Mouse (Mus musculus): Measurements from ENCODE around the gene Spib. TPM values are rescaled to one million over a fixed set of nuclear protein-coding genes. Genes with fewer than 3 reads are reported as not detected.

Spib gene
- not detected in 2 replicates for polyA plus RNA-seq (2014; fragmentation: Nextera tagmentation; extraction: Ambion mirVana)

DNA sequence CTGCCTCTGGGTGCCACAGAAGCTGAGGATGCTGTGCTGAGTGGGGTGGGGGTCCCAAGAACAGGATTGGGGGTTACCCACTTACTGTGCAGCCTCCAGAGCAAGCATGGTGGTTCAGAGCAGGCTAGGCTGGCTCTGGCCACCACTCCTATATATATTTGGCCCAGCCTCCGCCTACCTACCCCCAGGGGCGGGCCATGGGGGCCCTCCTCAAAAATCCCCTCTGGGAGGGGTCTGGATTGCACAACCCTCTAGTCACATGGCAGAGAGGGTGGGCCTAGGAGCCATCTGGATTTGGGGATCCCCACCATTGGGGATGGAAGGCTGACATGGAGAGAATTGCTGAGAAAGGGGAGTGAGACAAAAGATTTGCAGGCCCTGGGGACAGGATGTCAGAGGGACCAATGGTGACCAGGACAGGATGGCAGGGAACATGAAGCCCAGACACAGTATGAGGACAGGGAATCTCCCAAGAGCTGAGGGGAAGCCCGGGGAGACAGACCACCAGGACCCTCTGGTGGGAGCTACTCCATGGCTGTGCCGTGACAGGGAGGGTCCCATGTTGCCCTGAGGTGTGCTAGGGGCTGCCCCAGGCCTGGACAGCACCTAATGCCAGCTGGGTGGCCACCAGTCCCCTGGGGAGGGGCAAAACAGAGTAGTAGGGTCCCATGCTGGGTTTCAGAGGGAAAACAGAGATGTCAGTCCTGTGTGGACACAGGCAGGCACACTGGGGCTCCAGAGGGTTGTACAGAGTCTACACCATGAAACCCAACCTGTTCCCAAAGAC lies at the start of gene Spib:
Gene Spib (minus strand): TSS at position 126 of the 787 bp plus-strand sequence.
- H3K36me3 ChIP-seq (ENCODE audit: control insufficient read depth, insufficient read depth, low read length): peaks cover 16% of the 10 kb centered on the region
- H3K9me3 ChIP-seq (ENCODE audit: control insufficient read depth, low read depth, low read length): no peaks in the 10 kb centered on the region
- no peak within 1 kb of the TSS for H3K4me2 ChIP-seq (replicated peaks; ENCODE audit: low read depth, low read length)
- no peaks in the 10 kb centered on the region for H3K4me1 ChIP-seq (ENCODE audit: control insufficient read depth, insufficient read depth, low read length)
- no peaks in the 10 kb centered on the region for H3K27me3 ChIP-seq (ENCODE audit: control insufficient read depth, insufficient read depth, low read length)
- H3K4me3 ChIP-seq (ENCODE audit: low read depth, low read length): no peak within 1 kb of the TSS
- no peak within 1 kb of the TSS for H3K27ac ChIP-seq (ENCODE audit: low read length)
- ATAC-seq (ENCODE audit: insufficient number of reproducible peaks, insufficient read depth, low FRiP score, low read depth): no peak
- 76% methylated on average over 4 of the region's 4 CpGs for WGBS
- H3K9ac ChIP-seq (replicated peaks; ENCODE audit: low read depth, low read length): no peak within 1 kb of the TSS

DNA sequence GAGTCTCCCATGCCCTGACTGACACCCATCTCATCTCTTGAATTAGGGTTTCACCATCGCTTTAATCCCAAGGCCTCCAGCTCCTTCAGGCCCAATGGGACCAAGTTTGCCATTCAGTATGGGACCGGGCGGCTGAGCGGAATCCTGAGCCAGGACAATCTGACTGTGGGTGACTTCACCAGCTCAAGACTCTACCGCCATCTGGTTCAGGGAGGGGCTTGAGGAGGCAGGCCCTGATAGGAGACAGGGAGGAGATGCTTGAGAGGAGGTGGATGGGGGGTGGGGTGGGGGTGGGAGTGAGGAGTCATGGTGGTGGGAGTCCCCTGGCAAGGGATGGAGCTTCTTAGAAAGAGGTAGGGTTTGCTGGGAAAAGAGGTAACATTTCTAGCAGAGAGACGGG lies 49.8 kb upstream of the Spib start:
- Histone ChIP-seq H3K9me3 (ENCODE audit: control insufficient read depth, low read depth, low read length) (no peaks in the 10 kb centered on the region), H3K4me3 (ENCODE audit: low read depth, low read length) (no peak overlapping the region), H3K9ac (replicated peaks; ENCODE audit: low read depth, low read length) (no peak overlapping the region), H3K4me2 (replicated peaks; ENCODE audit: low read depth, low read length) (no peak overlapping the region), H3K27me3 (ENCODE audit: control insufficient read depth, insufficient read depth, low read length) (0 out of 2 replicates have a peak, but pooled peaks cover 14% of the 10 kb centered on the region), H3K36me3 (ENCODE audit: control insufficient read depth, insufficient read depth, low read length) (no peaks in the 10 kb centered on the region), H3K27ac (ENCODE audit: low read length) (no peak overlapping the region), H3K4me1 (ENCODE audit: control insufficient read depth, insufficient read depth, low read length) (0 out of 2 replicates have a peak, but pooled peaks cover 2% of the 10 kb centered on the region)
- 72% methylated on average over 6 of the region's 6 CpGs for WGBS
- ATAC-seq (ENCODE audit: insufficient number of reproducible peaks, insufficient read depth, low FRiP score, low read depth): no peak

DNA sequence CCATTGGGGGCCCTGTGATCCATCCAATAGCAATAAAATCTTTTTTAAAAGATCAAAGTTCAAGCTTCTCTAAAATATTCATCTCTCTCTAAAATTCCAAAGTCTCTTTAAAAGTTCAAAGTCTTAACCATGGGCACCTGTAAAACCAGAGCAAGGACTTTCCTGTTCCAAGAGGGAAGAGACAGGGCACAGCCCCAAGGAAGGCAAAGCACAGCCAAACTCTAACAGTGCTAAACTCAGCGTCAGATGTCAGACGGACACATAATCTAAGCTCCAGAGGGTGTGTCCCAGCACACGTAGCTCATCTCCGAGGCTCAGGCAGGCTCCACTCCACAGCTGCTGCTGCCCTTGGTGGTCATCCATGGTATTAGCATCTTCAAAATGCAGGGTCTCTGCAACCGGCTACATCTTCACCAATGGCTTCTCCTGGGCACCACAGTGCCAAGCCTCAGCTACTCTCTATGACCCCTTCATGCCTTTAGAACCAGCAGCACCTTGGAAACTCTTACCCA lies 44.5 kb upstream of the Spib start:
- H3K9me3 ChIP-seq (ENCODE audit: control insufficient read depth, low read depth, low read length): no peaks in the 10 kb centered on the region
- no peaks in the 10 kb centered on the region for H3K27me3 ChIP-seq (ENCODE audit: control insufficient read depth, insufficient read depth, low read length)
- no peaks in the 10 kb centered on the region for H3K36me3 ChIP-seq (ENCODE audit: control insufficient read depth, insufficient read depth, low read length)
- H3K9ac ChIP-seq (replicated peaks; ENCODE audit: low read depth, low read length): no peak overlapping the region
- H3K27ac ChIP-seq (ENCODE audit: low read length): no peak overlapping the region
- WGBS: 37% methylated on average over 5 of the region's 5 CpGs
- H3K4me3 ChIP-seq (ENCODE audit: low read depth, low read length): no peak overlapping the region
- no peak overlapping the region for H3K4me2 ChIP-seq (replicated peaks; ENCODE audit: low read depth, low read length)
- H3K4me1 ChIP-seq (ENCODE audit: control insufficient read depth, insufficient read depth, low read length): no peaks in the 10 kb centered on the region
- no peak for ATAC-seq (ENCODE audit: insufficient number of reproducible peaks, insufficient read depth, low FRiP score, low read depth)

DNA sequence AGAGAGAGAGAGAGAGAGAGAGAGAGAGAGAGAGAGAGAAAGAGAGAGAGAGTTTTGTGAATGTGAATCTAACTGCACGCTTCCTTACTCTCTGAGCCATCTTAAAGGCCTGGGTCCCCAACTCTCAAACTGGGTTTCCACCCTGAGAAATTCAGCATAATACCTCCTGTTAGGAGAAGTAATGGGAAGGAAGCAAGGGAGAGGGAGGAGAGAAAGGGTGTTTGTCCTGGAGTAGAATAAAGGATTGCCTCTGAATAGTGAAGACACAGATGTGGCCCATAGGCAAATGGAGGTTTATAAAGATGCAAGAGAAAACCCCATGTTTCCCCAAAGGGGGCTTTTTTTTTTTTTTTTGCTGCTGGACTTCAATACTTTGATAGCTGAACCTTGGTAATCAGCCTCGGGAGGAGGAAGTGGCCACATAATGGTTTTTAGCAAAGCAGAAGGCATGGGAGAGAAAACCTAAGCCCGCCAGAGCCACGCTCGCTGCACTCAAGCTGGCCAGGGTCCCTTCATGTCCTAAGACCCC lies 41.1 kb upstream of the Spib start:
- 71% methylated on average over 5 of the region's 5 CpGs for WGBS
- Histone ChIP-seq H3K27ac (ENCODE audit: low read length) (no peak overlapping the region), H3K27me3 (ENCODE audit: control insufficient read depth, insufficient read depth, low read length) (no peaks in the 10 kb centered on the region), H3K4me3 (ENCODE audit: low read depth, low read length) (no peak overlapping the region), H3K36me3 (ENCODE audit: control insufficient read depth, insufficient read depth, low read length) (no peaks in the 10 kb centered on the region), H3K9me3 (ENCODE audit: control insufficient read depth, low read depth, low read length) (no peaks in the 10 kb centered on the region), H3K9ac (replicated peaks; ENCODE audit: low read depth, low read length) (no peak overlapping the region), H3K4me1 (ENCODE audit: control insufficient read depth, insufficient read depth, low read length) (no peaks in the 10 kb centered on the region), H3K4me2 (replicated peaks; ENCODE audit: low read depth, low read length) (no peak overlapping the region)
- ATAC-seq (ENCODE audit: insufficient number of reproducible peaks, insufficient read depth, low FRiP score, low read depth): no peak

DNA sequence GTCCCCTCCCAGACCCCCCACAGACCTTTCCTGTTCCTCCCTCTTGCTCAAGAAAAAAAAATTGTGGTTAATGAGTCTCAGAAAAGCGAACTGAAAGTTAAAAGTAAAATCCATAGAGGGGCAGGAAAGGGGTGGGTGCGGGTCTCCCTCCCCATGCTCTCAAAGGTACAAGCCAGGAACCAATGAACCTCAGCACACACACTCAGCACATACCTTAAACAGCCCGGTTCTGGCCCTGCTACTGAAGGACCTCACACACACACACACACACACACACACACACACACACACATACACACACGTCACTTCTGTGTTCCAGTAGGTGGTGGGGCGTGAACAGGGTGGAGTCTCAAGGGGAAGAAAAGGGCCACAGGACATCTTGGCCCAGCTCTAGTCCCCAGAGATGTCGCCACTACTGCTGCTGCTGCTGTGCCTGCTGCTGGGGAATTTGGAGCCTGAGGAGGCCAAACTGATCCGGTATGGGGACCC lies 40.4 kb upstream of the Spib start, which contains the start of gene Napsa:
Gene Napsa (plus strand): TSS at position 168 of the 489 bp plus-strand sequence.
- no peak for ATAC-seq (ENCODE audit: insufficient number of reproducible peaks, insufficient read depth, low FRiP score, low read depth)
- Histone ChIP-seq H3K27me3 (ENCODE audit: control insufficient read depth, insufficient read depth, low read length) (no peaks in the 10 kb centered on the region), H3K9me3 (ENCODE audit: control insufficient read depth, low read depth, low read length) (no peaks in the 10 kb centered on the region), H3K27ac (ENCODE audit: low read length) (no peak within 1 kb of the TSS), H3K4me2 (replicated peaks; ENCODE audit: low read depth, low read length) (no peak within 1 kb of the TSS), H3K4me3 (ENCODE audit: low read depth, low read length) (no peak within 1 kb of the TSS), H3K9ac (replicated peaks; ENCODE audit: low read depth, low read length) (no peak within 1 kb of the TSS), H3K36me3 (ENCODE audit: control insufficient read depth, insufficient read depth, low read length) (no peaks in the 10 kb centered on the region), H3K4me1 (ENCODE audit: control insufficient read depth, insufficient read depth, low read length) (no peaks in the 10 kb centered on the region)
- 50% methylated on average over 7 of the region's 7 CpGs for WGBS

DNA sequence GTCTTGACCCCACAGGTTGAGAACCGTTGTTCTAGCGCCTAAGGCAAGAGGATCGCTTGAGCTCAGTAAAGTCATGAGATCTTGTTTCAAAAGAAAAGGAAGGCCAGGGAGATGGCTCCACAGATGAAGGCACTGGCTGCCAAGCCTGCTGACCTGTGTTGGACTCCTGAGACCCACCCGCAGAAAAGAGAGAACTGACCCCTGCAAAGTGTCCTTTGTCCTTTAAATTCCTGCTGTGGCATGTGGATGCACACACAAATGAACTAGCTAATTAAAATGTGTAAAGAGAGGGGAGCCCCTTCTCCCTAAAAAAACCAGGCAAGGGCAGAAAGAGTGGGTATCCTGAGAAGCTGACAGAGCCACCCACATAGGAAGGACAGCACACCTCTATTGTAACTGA lies 39.9 kb upstream of the Spib start:
- Histone ChIP-seq H3K4me2 (replicated peaks; ENCODE audit: low read depth, low read length) (no peak overlapping the region), H3K4me1 (ENCODE audit: control insufficient read depth, insufficient read depth, low read length) (no peaks in the 10 kb centered on the region), H3K9me3 (ENCODE audit: control insufficient read depth, low read depth, low read length) (no peaks in the 10 kb centered on the region), H3K4me3 (ENCODE audit: low read depth, low read length) (no peak overlapping the region), H3K27me3 (ENCODE audit: control insufficient read depth, insufficient read depth, low read length) (no peaks in the 10 kb centered on the region), H3K9ac (replicated peaks; ENCODE audit: low read depth, low read length) (no peak overlapping the region), H3K36me3 (ENCODE audit: control insufficient read depth, insufficient read depth, low read length) (no peaks in the 10 kb centered on the region), H3K27ac (ENCODE audit: low read length) (no peak overlapping the region)
- WGBS: 73% methylated on average over 4 of the region's 4 CpGs
- no peak for ATAC-seq (ENCODE audit: insufficient number of reproducible peaks, insufficient read depth, low FRiP score, low read depth)

DNA sequence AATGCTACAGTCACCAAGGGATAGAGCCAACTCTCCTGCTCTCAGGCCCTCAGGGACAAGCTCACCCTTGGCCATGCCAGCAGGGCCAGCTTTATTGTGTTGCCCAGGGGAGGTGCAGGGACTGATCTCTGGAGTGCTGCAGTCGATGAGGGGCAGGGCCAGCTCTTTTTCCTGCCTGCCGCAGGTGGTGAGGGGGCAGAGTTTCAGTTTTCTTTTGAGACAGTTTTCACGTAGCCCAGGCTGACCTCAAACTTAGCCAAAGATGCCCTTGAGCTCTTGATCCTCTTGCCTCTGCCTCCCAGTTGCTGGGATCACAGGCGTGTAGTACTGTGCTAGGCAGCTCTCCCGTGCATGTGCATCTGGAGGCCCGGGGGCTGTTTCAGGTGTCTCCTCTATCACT lies 39.1 kb upstream of the Spib start:
- no peak for ATAC-seq (ENCODE audit: insufficient number of reproducible peaks, insufficient read depth, low FRiP score, low read depth)
- Histone ChIP-seq H3K27ac (ENCODE audit: low read length) (no peak overlapping the region), H3K9ac (replicated peaks; ENCODE audit: low read depth, low read length) (no peak overlapping the region), H3K4me2 (replicated peaks; ENCODE audit: low read depth, low read length) (no peak overlapping the region), H3K27me3 (ENCODE audit: control insufficient read depth, insufficient read depth, low read length) (no peaks in the 10 kb centered on the region), H3K4me1 (ENCODE audit: control insufficient read depth, insufficient read depth, low read length) (no peaks in the 10 kb centered on the region), H3K36me3 (ENCODE audit: control insufficient read depth, insufficient read depth, low read length) (no peaks in the 10 kb centered on the region), H3K9me3 (ENCODE audit: control insufficient read depth, low read depth, low read length) (no peaks in the 10 kb centered on the region), H3K4me3 (ENCODE audit: low read depth, low read length) (no peak overlapping the region)
- 78% methylated on average over 6 of the region's 6 CpGs for whole genome bisulfite sequencing

DNA sequence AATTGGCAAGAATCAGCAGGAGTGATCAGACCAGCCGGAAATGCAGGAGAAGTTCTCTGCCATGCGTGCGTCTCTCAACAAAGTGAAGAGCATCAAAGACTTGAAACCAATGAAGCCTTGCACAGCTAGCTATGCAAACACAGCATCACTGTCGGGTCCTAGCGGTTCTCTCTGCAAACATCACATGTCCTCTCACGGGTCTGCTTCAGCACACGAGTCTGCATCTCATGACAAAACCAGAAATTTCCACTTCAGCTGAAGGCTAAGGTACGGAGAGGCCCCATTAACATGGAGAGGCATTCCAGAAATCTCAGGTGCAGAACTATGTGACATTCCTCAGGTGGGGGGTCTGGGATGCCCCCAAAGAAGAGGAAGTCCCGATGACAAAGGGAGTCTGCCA lies 36.9 kb upstream of the Spib start:
- no peak overlapping the region for H3K4me2 ChIP-seq (replicated peaks; ENCODE audit: low read depth, low read length)
- H3K4me1 ChIP-seq (ENCODE audit: control insufficient read depth, insufficient read depth, low read length): no peaks in the 10 kb centered on the region
- no peaks in the 10 kb centered on the region for H3K27me3 ChIP-seq (ENCODE audit: control insufficient read depth, insufficient read depth, low read length)
- H3K27ac ChIP-seq (ENCODE audit: low read length): no peak overlapping the region
- no peak for ATAC-seq (ENCODE audit: insufficient number of reproducible peaks, insufficient read depth, low FRiP score, low read depth)
- no peaks in the 10 kb centered on the region for H3K36me3 ChIP-seq (ENCODE audit: control insufficient read depth, insufficient read depth, low read length)
- WGBS: 59% methylated on average over 9 of the region's 9 CpGs
- H3K9ac ChIP-seq (replicated peaks; ENCODE audit: low read depth, low read length): no peak overlapping the region
- H3K4me3 ChIP-seq (ENCODE audit: low read depth, low read length): no peak overlapping the region
- H3K9me3 ChIP-seq (ENCODE audit: control insufficient read depth, low read depth, low read length): no peaks in the 10 kb centered on the region
